Mouse (Mus musculus): ENCODE measurements around the gene Tnfrsf14. TPM values are rescaled to one million over a fixed set of nuclear protein-coding genes. Genes with fewer than 3 reads are reported as not detected.

The Tnfrsf14 gene
- polyA plus RNA-seq, 1 experiment from 2014 or later: 20.0 TPM

- DNase-seq (no peak), ATAC-seq (no peak)
- Histone ChIP-seq H3K4me3 (ENCODE audit: low read depth, low read length) (no peak overlapping the region), H3K9me3 (ENCODE audit: low read length) (peaks cover 5% of the 10 kb centered on the region; the same call in 1 of the 2 replicates), H3K27ac (ENCODE audit: low read depth) (0 out of 2 replicates have a peak overlapping the region, but pooled peaks have one; percentile 79), H3K4me2 (ENCODE audit: low read depth, low read length) (no peak overlapping the region), H3K4me1 (ENCODE audit: insufficient read depth) (peaks cover 45% of the 10 kb centered on the region), H3K9ac (replicated peaks) (no peak overlapping the region), H3K36me3 (replicated peaks; ENCODE audit: insufficient read depth, low read length) (peaks cover 45% of the 10 kb centered on the region), H3K27me3 (ENCODE audit: insufficient read depth, low read length) (no peaks in the 10 kb centered on the region)
- TF ChIP-seq EP300 (IDR thresholded peaks at IDR 0.05; ENCODE audit: low read depth) (no peak), CTCF (IDR thresholded peaks at IDR 0.05; ENCODE audit: low read depth) (no peak)
- WGBS (ENCODE audit: insufficient replicate concordance): 94% methylated on average over 4 of the region's 4 CpGs
These were observed 14.1 kb downstream of the Tnfrsf14 start for GRCm38 (mm10) chr4:154914252-154914651.

- Histone ChIP-seq H3K4me2 (ENCODE audit: low read depth, low read length) (no peak overlapping the region), H3K4me1 (ENCODE audit: insufficient read depth) (peaks cover 45% of the 10 kb centered on the region), H3K36me3 (replicated peaks; ENCODE audit: insufficient read depth, low read length) (peaks cover 44% of the 10 kb centered on the region), H3K27me3 (ENCODE audit: insufficient read depth, low read length) (no peaks in the 10 kb centered on the region), H3K27ac (ENCODE audit: low read depth) (peak overlapping the region; percentile 79; the same call in 1 of the 2 replicates), H3K9me3 (ENCODE audit: low read length) (peaks cover 5% of the 10 kb centered on the region; the same call in 1 of the 2 replicates), H3K4me3 (ENCODE audit: low read depth, low read length) (no peak overlapping the region), H3K9ac (replicated peaks) (no peak overlapping the region)
- TF ChIP-seq EP300 (IDR thresholded peaks at IDR 0.05; ENCODE audit: low read depth) (no peak), CTCF (IDR thresholded peaks at IDR 0.05; ENCODE audit: low read depth) (no peak)
- WGBS (ENCODE audit: insufficient replicate concordance): 79% methylated on average over 3 of the region's 3 CpGs
- ATAC-seq: no peak
- no peak for DNase-seq
These were observed 14.5 kb downstream of the Tnfrsf14 start for GRCm38 (mm10) chr4:154913845-154914244.

GRCm38 (mm10) chr4:154911644-154912043, 16.7 kb downstream of the Tnfrsf14 start:
- peaks cover 25% of the 10 kb centered on the region for H3K36me3 ChIP-seq (replicated peaks; ENCODE audit: insufficient read depth, low read length)
- ATAC-seq (peak; percentile 87), DNase-seq (peak; percentile 63)
- H3K4me3 ChIP-seq (ENCODE audit: low read depth, low read length): no peak overlapping the region
- H3K9me3 ChIP-seq (ENCODE audit: low read length): no peaks in the 10 kb centered on the region
- peak overlapping the region; percentile 79 for H3K27ac ChIP-seq (ENCODE audit: low read depth)
- H3K4me2 ChIP-seq (ENCODE audit: low read depth, low read length): peak overlapping the region; percentile 38
- peak overlapping the region; percentile 32; the same call in 1 of the 2 replicates for H3K9ac ChIP-seq (replicated peaks)
- H3K27me3 ChIP-seq (ENCODE audit: insufficient read depth, low read length): no peaks in the 10 kb centered on the region
- peaks cover 56% of the 10 kb centered on the region for H3K4me1 ChIP-seq (ENCODE audit: insufficient read depth)
- TF ChIP-seq EP300 (IDR thresholded peaks at IDR 0.05; ENCODE audit: low read depth) (peak; percentile 92), CTCF (IDR thresholded peaks at IDR 0.05; ENCODE audit: low read depth) (no peak)
- WGBS (ENCODE audit: insufficient replicate concordance): 26% methylated on average over 2 of the region's 2 CpGs

GRCm38 (mm10) chr4:154910606-154911522, 17.5 kb downstream of the Tnfrsf14 start:
- peaks cover 18% of the 10 kb centered on the region for H3K36me3 ChIP-seq (replicated peaks; ENCODE audit: insufficient read depth, low read length)
- no peaks in the 10 kb centered on the region for H3K27me3 ChIP-seq (ENCODE audit: insufficient read depth, low read length)
- TF ChIP-seq EP300 (IDR thresholded peaks at IDR 0.05; ENCODE audit: low read depth) (no peak; the same call in 1 of the 2 replicates), CTCF (IDR thresholded peaks at IDR 0.05; ENCODE audit: low read depth) (no peak)
- DNase-seq: peak; percentile 66
- peaks cover 52% of the 10 kb centered on the region for H3K4me1 ChIP-seq (ENCODE audit: insufficient read depth)
- peak; percentile 64 for ATAC-seq
- H3K4me2 ChIP-seq (ENCODE audit: low read depth, low read length): peak overlapping the region; percentile 38
- WGBS (ENCODE audit: insufficient replicate concordance): 27% methylated on average over 15 of the region's 15 CpGs
- H3K9me3 ChIP-seq (ENCODE audit: low read length): no peaks in the 10 kb centered on the region
- H3K9ac ChIP-seq (replicated peaks): peak overlapping the region; percentile 32
- H3K27ac ChIP-seq (ENCODE audit: low read depth): peak overlapping the region; percentile 79
- no peak overlapping the region for H3K4me3 ChIP-seq (ENCODE audit: low read depth, low read length)

- no peak for DNase-seq
- Histone ChIP-seq H3K9me3 (ENCODE audit: low read length) (no peaks in the 10 kb centered on the region), H3K4me1 (ENCODE audit: insufficient read depth) (peaks cover 49% of the 10 kb centered on the region), H3K4me2 (ENCODE audit: low read depth, low read length) (no peak overlapping the region), H3K4me3 (ENCODE audit: low read depth, low read length) (no peak overlapping the region), H3K27ac (ENCODE audit: low read depth) (peak overlapping the region; percentile 71; the same call in 1 of the 2 replicates), H3K9ac (replicated peaks) (no peak overlapping the region), H3K27me3 (ENCODE audit: insufficient read depth, low read length) (no peaks in the 10 kb centered on the region), H3K36me3 (replicated peaks; ENCODE audit: insufficient read depth, low read length) (no peaks in the 10 kb centered on the region)
- TF ChIP-seq EP300 (IDR thresholded peaks at IDR 0.05; ENCODE audit: low read depth) (no peak), CTCF (IDR thresholded peaks at IDR 0.05; ENCODE audit: low read depth) (no peak)
- ATAC-seq: no peak
- whole genome bisulfite sequencing (ENCODE audit: insufficient replicate concordance): 58% methylated on average over 5 of the region's 5 CpGs
These were observed 19.9 kb downstream of the Tnfrsf14 start for GRCm38 (mm10) chr4:154908490-154908889.

GRCm38 (mm10) chr4:154907833-154908232, 20.5 kb downstream of the Tnfrsf14 start:
- Histone ChIP-seq H3K4me3 (ENCODE audit: low read depth, low read length) (no peak overlapping the region), H3K36me3 (replicated peaks; ENCODE audit: insufficient read depth, low read length) (no peaks in the 10 kb centered on the region), H3K27ac (ENCODE audit: low read depth) (peak overlapping the region; percentile 71), H3K27me3 (ENCODE audit: insufficient read depth, low read length) (no peaks in the 10 kb centered on the region), H3K4me1 (ENCODE audit: insufficient read depth) (peaks cover 42% of the 10 kb centered on the region), H3K9ac (replicated peaks) (peak overlapping the region; percentile 42; the same call in 1 of the 2 replicates), H3K4me2 (ENCODE audit: low read depth, low read length) (peak overlapping the region; percentile 36), H3K9me3 (ENCODE audit: low read length) (no peaks in the 10 kb centered on the region)
- WGBS (ENCODE audit: insufficient replicate concordance): 41% methylated on average over 17 of the region's 17 CpGs
- peak; percentile 90 for DNase-seq
- ATAC-seq: peak; percentile 48
- peak; percentile 93 for TF ChIP-seq CTCF (IDR thresholded peaks at IDR 0.05; ENCODE audit: low read depth)
- TF ChIP-seq EP300 (IDR thresholded peaks at IDR 0.05; ENCODE audit: low read depth): 0 out of 2 replicates have a peak, but pooled peaks have one; percentile 11

Measured in liver, postnatal 0 days (tissue).